Mouse (Mus musculus) Patski (cell line): Measurements from ENCODE around the gene Fam120b. TPM values are rescaled to one million over a fixed set of nuclear protein-coding genes. Genes with fewer than 3 reads are reported as not detected.

ENCODE experiments used
- ATAC-seq: fragments of 100-300 bp; one replicate; pipeline ENCODE4 v1.8.0; 2021
- CTCF ChIA-PET: fragments of 350-600 bp; sonication (Branson Sonifier 250); formaldehyde crosslinking; loops from one replicate; lab custom pipeline; 2022; ENCODE audit warnings: inconsistent platforms; lab: Charles Lee
- POLR2A ChIA-PET: fragments of 350-600 bp; sonication (Branson Sonifier 250); formaldehyde crosslinking; loops from one replicate; lab custom pipeline; 2022; ENCODE audit warnings: antibody characterized with exemption, inconsistent platforms; lab: Charles Lee
- DNase-seq: peaks from one replicate; pipeline ENCODE4 v3.0.0-alpha.2; 2011; ENCODE audit warnings: low read depth, low spot score
- H3K27me3 ChIP-seq: fragments of 371-371 bp; one replicate; pipeline ENCODE4 v1.5.1; 2021
- CTCF ChIP-seq: fragments of 100-300 bp; IDR thresholded peaks from one replicate; pipeline ENCODE4 v1.5.1; 2021
- in situ Hi-C: fragments of 300-500 bp; cut with MboI; formaldehyde crosslinking; loops from 3 replicates; pipeline ENCODE4 v1.11.1; 2018; ENCODE audit warnings: low pct_unique_long_range_greater_than_20kb, mixed read lengths
- polyA plus RNA-seq: library from polyadenylated mRNA; unstranded; gene quantifications from one replicate; pipeline ENCODE4 v1.2.3, GENCODE M21; 2021

The Fam120b gene
- polyA plus RNA-seq, 1 experiment from 2014 or later, result 31.4 TPM

DNA sequence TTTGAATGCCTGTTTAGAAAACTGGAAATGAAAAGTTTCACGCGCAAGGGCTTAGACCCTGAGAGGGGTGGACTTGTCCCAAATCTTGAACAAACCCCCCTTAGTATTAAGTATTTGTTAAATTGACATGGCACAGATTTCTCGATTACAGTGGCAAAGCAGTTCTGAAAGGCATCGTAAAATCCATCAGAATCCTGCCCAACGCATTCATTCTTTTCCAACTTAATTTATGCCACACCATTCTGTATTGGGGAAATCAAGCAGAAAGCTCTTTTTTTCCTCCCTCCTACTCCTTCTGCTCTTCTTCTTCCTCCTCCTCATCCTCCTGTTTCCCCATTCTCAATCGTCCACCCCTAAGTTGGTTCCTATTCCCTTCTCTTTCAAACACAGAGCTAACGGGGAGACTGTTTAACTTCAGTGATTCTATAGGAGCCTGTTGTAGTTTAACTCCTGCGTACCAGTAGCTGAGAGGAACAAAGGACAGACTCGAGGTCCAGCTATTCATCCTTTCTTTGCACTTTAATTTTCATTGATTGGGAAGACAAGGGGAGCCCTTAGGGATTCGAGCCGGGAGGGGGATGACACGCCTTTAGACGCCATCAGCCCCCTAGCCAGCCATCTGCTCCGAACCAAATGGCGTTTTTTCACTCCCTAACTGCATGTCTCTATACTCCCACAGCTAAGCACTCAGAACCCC is 17.4 kb upstream of the Fam120b start:
- no peak for TF ChIP-seq CTCF
- peaks cover 1% of the 10 kb centered on the region for H3K27me3 ChIP-seq
- no peak for ATAC-seq
- DNase-seq, result no peak
- in situ Hi-C loops, result loop anchor here (25.0 kb wide), 1 partner anchor 316 kb away; no protein-coding TSS in a partner anchor
- CTCF ChIA-PET, result interaction anchor here (0.7 to 3.0 kb wide), 10 partner anchors 10 to 317 kb away, joined by 3 to 40 read pairs (median 4); no protein-coding TSS in a partner anchor
- POLR2A ChIA-PET, result no interaction called here

DNA sequence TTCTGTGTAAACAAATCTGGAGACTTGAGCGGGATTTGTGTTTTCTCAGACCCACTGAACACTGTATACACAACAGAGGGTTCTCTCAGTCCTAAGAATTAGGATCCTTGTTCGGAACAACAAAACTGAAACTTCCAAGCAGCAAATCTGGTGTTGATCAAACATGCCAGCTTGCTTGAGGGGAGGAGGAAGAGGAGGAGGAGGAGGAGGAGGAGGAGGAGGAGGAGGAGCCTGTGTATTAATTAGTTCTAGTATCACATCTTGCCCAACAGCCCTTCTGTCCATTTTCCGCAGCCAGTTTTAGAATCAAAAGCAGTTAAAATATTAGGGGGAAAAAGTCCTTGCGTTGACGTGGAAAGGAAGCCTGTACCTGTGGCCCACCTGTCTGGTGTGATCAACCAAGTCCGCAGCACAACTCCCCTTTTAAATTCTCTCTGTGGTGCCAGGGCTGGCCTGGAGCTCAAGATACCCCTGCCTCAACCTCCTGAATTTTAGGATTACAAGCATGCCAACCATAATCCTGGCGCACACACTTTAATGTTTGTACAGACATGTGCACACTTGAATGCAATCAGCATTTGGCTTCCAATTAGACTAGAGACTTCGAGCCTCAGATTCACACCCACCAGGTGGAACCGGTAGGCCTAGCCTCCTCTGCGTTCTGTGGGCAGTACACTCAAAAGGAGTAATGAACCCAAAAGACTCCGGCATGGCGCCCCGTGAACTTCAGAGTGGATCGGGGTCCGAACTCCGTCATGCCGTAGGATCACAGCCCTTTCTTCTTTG is 16.1 kb upstream of the Fam120b start:
- ATAC-seq (no peak), DNase-seq (no peak)
- in situ Hi-C loops, result loop anchor here (5.0 to 25.0 kb wide), 2 partner anchors 87 to 318 kb away; no protein-coding TSS in a partner anchor
- TF ChIP-seq CTCF, result no peak
- H3K27me3 ChIP-seq, result peaks cover 6% of the 10 kb centered on the region
- ChIA-PET CTCF (no interaction called here), POLR2A (no interaction called here)

DNA sequence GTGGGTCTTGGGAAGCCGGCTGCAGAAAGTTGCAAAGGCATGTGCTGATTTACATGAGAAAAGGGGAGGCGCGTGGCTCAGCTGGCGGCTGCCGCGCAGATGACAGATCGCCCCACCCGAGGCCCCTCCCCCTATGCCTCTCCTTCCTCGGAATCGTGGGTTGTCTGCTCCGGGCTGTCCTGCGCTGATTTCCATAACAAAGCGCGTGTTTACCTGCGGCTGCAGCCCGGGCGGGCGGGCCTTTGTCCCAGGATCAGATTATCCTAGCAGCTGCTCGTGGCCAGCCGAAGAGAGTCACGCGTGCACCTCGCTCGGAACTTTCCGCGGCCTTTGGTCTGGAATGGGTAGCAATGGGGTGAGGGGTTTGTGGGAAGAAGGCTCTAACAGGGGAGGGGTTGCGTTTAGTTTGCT is 15.4 kb upstream of the Fam120b start:
- in situ Hi-C loops, result loop anchor here (5.0 to 25.0 kb wide), 2 partner anchors 87 to 318 kb away; no protein-coding TSS in a partner anchor
- ChIA-PET CTCF (no interaction called here), POLR2A (no interaction called here)
- TF ChIP-seq CTCF, result no peak
- DNase-seq, result no peak
- no peak for ATAC-seq
- peaks cover 6% of the 10 kb centered on the region for H3K27me3 ChIP-seq

DNA sequence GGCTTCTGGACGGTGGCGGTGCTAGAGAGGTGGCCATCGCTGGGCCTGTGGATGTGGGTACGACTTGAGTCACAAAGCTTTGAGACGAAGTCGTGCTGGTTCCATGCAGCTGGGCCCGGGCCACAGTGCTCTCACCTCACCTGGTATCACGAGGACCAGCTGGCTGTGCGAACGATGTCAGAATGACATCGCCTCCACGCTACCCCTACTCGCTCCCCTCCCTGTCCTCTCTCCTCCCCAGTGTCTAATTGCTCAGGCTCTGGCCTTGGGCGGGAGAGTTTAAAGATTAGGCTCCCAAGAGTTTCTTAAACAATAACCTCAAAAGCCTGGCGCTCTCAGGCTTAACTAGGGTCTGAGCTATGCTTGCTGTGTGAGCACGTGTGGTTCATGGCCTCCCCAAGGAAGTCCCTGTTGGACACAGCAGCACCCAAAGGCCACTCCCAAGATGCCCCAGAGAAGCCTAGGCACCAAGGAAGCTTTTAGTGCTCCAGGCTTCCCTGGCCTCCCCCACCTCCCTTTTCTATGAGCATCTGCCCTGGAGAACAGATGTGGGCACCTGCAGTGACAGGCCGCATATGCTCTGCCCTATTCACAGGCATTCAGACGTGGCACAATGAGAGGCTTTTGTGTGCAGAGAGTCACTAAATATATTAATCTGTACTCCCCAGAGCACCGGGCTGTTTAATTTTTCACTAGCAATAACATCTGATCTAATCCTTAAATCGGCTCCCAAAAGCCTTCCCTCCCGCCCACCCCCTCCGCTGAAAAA is 14.7 kb upstream of the Fam120b start:
- ChIA-PET CTCF (no interaction called here), POLR2A (no interaction called here)
- no peak for DNase-seq
- in situ Hi-C loops, result loop anchor here (5.0 to 25.0 kb wide), 2 partner anchors 86 to 319 kb away; no protein-coding TSS in a partner anchor
- no peak for TF ChIP-seq CTCF
- ATAC-seq, result no peak
- H3K27me3 ChIP-seq, result peaks cover 6% of the 10 kb centered on the region

DNA sequence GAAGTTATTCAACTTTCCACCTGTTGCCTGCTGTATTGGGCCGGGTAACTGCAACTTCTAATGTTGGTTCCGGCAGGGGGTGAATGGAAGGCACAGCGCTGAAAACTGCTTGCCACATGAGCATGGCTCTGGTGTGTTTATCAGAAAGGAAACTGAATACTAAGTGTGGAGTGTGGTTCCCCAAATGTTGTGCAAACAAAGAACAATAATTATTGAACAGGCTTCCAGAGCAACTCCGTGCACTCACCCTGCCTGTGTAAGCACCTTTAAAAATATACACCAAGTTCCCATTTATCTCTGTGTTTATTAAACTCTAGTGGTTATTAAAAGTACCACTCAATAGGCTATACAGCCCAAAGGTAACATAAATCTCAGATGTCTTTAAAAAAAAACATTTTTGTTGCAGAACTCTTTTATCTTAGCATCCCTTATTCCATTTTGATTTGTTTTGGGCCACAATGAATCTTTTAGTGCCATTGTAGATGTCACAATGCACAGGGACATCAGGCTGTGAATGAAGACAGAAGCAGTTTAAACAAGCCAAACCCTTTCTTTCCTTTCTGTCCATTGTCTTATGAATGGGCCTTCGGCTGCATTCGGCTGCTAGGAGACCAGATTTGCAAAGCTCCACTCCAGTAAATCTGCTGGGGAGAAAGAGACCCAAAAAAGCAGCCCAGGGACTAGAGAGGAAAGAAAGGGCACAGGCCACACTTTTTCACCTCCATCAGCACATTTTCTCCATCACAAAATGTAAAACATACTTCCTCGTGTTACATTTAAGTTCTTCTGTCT is 13.9 kb upstream of the Fam120b start:
- DNase-seq (no peak), ATAC-seq (no peak)
- no peak for TF ChIP-seq CTCF
- ChIA-PET POLR2A (interaction anchor here (2.0 kb wide), 1 partner anchor 14 kb away, joined by 5 read pairs; the partner anchor contains the start of gene Fam120b), CTCF (interaction anchor here (3.2 kb wide), 1 partner anchor 316 kb away, joined by 14 read pairs; no protein-coding TSS in a partner anchor)
- H3K27me3 ChIP-seq, result peaks cover 10% of the 10 kb centered on the region
- in situ Hi-C loops, result loop anchor here (5.0 to 25.0 kb wide), 2 partner anchors 85 to 320 kb away; no protein-coding TSS in a partner anchor

DNA sequence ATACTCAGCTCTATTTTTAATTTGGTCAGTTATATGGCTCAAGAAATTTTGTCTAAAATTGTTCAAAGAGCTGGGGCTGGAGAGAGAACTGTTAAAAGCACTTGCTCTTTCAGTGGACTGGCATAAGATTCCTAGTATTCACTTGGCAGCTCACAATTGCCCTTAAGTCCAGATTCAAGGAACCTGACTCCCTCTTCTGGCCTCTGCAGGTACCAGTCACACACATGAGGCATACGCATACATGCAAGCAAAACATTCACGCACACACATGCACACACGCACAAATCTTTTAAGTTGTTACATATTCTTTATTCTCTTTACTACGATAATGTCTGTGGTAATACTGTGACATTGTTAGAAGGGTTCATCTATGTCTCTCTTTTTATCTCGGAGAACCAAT is 12.6 kb upstream of the Fam120b start:
- H3K27me3 ChIP-seq, result peaks cover 13% of the 10 kb centered on the region
- ATAC-seq (no peak), DNase-seq (no peak)
- TF ChIP-seq CTCF, result no peak
- ChIA-PET CTCF (interaction anchor here (0.8 to 3.2 kb wide), 4 partner anchors 12 to 318 kb away, joined by 3 to 14 read pairs (median 3); partner anchors contain the start of gene Fam120b), POLR2A (interaction anchor here (2.0 kb wide), 1 partner anchor 13 kb away, joined by 5 read pairs; the partner anchor contains the start of gene Fam120b)
- in situ Hi-C loops, result loop anchor here (5.0 to 25.0 kb wide), 2 partner anchors 84 to 321 kb away; no protein-coding TSS in a partner anchor

DNA sequence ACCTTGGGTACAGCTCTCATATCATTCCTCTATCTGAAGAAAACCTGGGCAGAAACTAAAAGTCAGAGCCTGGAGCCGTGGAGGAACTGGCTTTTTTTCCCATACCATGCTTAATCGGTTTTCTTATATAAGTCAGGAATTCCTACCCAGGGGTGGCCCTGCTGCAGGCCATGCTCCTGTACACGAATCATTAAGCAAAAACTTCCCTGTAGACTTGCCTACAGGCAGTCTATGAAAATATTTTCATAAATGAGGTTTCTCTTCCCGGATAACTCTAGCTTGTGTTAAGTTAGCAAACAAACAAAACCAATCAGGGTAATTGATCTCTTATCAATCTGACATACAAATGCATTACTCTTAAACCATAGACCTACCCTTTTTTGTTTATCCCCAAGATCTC is 7.1 kb upstream of the Fam120b start:
- peaks cover 23% of the 10 kb centered on the region for H3K27me3 ChIP-seq
- in situ Hi-C loops, result loop anchor here (25.0 kb wide), 1 partner anchor 327 kb away; no protein-coding TSS in a partner anchor
- no peak for TF ChIP-seq CTCF
- POLR2A ChIA-PET, result interaction anchor here (0.8 to 1.6 kb wide), 3 partner anchors 32 to 331 kb away, joined by 3 to 5 read pairs (median 3); no protein-coding TSS in a partner anchor
- CTCF ChIA-PET, result interaction anchor here (0.7 to 2.0 kb wide), 3 partner anchors 11 to 323 kb away, joined by 3 to 5 read pairs (median 3); no protein-coding TSS in a partner anchor
- ATAC-seq (no peak), DNase-seq (no peak)

DNA sequence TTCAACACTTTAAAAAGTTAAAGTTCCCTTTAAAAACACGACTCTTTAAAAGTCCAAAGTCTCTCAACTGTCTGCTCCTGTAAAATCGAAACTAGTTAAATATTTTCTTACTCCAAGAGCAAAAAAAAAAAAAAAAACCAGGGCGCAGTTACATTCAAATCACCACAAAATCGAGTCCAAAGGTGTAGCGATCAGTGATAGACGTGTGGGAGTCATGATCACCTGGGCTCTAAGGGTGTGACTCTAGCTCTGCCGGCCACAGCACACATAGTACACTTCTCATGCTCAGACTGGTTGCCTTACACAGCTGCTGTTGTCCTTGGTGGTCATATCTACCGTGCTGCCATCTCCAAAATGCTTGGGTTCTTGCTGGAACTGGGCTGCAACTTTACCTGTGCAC is 6.6 kb upstream of the Fam120b start:
- TF ChIP-seq CTCF, result no peak
- CTCF ChIA-PET, result interaction anchor here (2.0 kb wide), 1 partner anchor 324 kb away, joined by 5 read pairs; no protein-coding TSS in a partner anchor
- in situ Hi-C loops, result loop anchor here (25.0 kb wide), 1 partner anchor 327 kb away; no protein-coding TSS in a partner anchor
- H3K27me3 ChIP-seq, result peaks cover 27% of the 10 kb centered on the region
- POLR2A ChIA-PET, result interaction anchor here (0.8 to 1.2 kb wide), 2 partner anchors 33 to 332 kb away, joined by 3 read pairs; no protein-coding TSS in a partner anchor
- ATAC-seq, result no peak
- no peak for DNase-seq

DNA sequence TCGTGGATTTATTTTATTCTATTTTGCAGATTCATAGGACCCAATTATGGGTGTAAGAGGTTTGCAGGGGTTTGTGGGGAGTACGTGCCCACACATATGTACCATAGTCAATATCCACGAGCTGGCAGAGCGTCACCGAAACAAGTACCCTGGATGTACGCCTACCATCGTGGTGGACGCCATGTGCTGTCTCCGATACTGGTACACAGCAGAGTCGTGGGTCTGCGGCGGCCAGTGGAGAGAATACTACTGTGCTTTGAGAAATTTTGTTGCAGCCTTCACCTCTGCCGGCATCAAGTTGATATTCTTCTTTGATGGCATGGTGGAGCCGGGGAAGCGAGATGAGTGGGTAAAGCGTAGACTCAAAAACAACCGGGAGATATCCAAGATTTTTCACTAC is 5.7 kb downstream of the Fam120b start:
- no peak for TF ChIP-seq CTCF
- ATAC-seq (no peak), DNase-seq (no peak)
- in situ Hi-C loops, result no loop called here
- ChIA-PET CTCF (no interaction called here), POLR2A (no interaction called here)
- H3K27me3 ChIP-seq, result no peaks in the 10 kb centered on the region
